Mouse (Mus musculus) CH12F3 (cell line): ENCODE measurements at regions not wholly inside any gene's neighbourhood (a gene's known extent, or its start where the extent isn't known, plus 50 kb on each side); places are given as distances from the start of the nearest gene placed in this dataset.

Experiments
- in situ Hi-C: fragments of 300-500 bp; cut with MboI; formaldehyde crosslinking; loops from 2 replicates; pipeline ENCODE4 v1.14.3; 2020; ENCODE audit warnings: low sequenced_read_pairs

- in situ Hi-C loops = no loop called here
These were observed 104.1 kb upstream of the Oxgr1 start for GRCm38 (mm10) chr14:120146312-120146711.

- in situ Hi-C loops = no loop called here
These were observed 104.9 kb upstream of the Oxgr1 start for GRCm38 (mm10) chr14:120146908-120147770.

GRCm38 (mm10) chr14:120148803-120149202, 106.6 kb upstream of the Oxgr1 start:
- in situ Hi-C loops = no loop called here

- in situ Hi-C loops = no loop called here
These were observed 107.1 kb upstream of the Oxgr1 start for GRCm38 (mm10) chr14:120149341-120149741.

GRCm38 (mm10) chr14:120150589-120150988, 108.4 kb upstream of the Oxgr1 start:
- in situ Hi-C loops = no loop called here

- in situ Hi-C loops = no loop called here
These were observed 112.2 kb upstream of the Oxgr1 start for GRCm38 (mm10) chr14:120154413-120154812.

- in situ Hi-C loops = no loop called here
These were observed 111.3 kb upstream of the Mbnl2 start for GRCm38 (mm10) chr14:120164184-120164583.

GRCm38 (mm10) chr14:120165496-120166045, 109.9 kb upstream of the Mbnl2 start:
- in situ Hi-C loops = no loop called here

GRCm38 (mm10) chr14:120170733-120171132, 104.7 kb upstream of the Mbnl2 start:
- in situ Hi-C loops = no loop called here

GRCm38 (mm10) chr14:120172058-120172457, 103.4 kb upstream of the Mbnl2 start:
- in situ Hi-C loops = no loop called here

GRCm38 (mm10) chr14:120172844-120173243, 102.6 kb upstream of the Mbnl2 start:
- in situ Hi-C loops = no loop called here

GRCm38 (mm10) chr14:120174615-120175014, 100.9 kb upstream of the Mbnl2 start:
- in situ Hi-C loops = no loop called here

GRCm38 (mm10) chr14:120195218-120195617, 80.3 kb upstream of the Mbnl2 start:
- in situ Hi-C loops = no loop called here

GRCm38 (mm10) chr14:120211741-120212140, 63.7 kb upstream of the Mbnl2 start:
- in situ Hi-C loops = no loop called here

- in situ Hi-C loops = no loop called here
These were observed 62.8 kb upstream of the Mbnl2 start for GRCm38 (mm10) chr14:120212626-120213025.

GRCm38 (mm10) chr14:120219224-120219623, 56.2 kb upstream of the Mbnl2 start:
- in situ Hi-C loops = no loop called here

- in situ Hi-C loops = no loop called here
These were observed 51.8 kb upstream of the Mbnl2 start for GRCm38 (mm10) chr14:120223528-120224201.

GRCm38 (mm10) chr14:120224202-120224846, 51.1 kb upstream of the Mbnl2 start:
- in situ Hi-C loops = no loop called here

GRCm38 (mm10) chr14:120225657-120226056, 49.8 kb upstream of the Mbnl2 start:
- in situ Hi-C loops = no loop called here
